Mouse (Mus musculus) right cerebral cortex, postnatal 14 days (tissue): ENCODE results near the gene Ezh2.
"Not testable (repeated sequence)": the region's sequence is repeated elsewhere in the genome, so short reads cannot be mapped to it uniquely, and the experiment has no call there.

Source experiments
- DNase-seq: peaks from one replicate; pipeline ENCODE4 v3.0.0; 2022

The Ezh2 gene

GRCm38 (mm10) chr6:47594926-47595623 lies at the start of gene Ezh2:
TSS of gene Ezh2 (minus strand) at chr6:47595341.
- peak; percentile 98 for DNase-seq

GRCm38 (mm10) chr6:47636527-47637076 lies 41.5 kb upstream of the Ezh2 start:
- no peak for DNase-seq

DNA sequence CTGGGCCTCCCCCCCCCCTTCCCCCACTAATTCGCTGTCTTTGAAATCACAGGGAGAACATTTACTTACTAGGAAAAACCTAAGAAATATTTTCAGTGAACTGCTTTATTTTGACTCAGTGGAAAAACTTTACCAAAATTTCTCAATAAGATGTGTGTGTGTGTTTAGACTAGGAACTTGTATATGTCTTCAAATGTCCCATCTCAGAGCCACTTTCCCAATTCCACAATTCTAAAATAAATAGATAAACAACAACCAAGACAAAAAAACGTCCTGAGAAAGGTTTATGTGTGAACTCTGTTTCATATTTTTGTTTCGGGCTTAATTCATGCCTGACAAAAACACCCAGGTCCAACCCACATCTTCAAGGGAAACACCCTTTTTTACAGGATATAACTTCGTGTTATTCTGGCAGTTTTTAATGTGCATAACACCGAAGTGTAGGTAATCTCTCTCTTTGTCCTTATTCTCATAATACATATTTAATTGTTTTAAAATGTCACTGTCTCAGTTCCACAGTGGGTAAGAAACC lies 40.9 kb upstream of the Ezh2 start:
- no peak for DNase-seq

- DNase-seq = no peak
Measured at GRCm38 (mm10) chr6:47635207-47635994, 40.3 kb upstream of the Ezh2 start.

DNA sequence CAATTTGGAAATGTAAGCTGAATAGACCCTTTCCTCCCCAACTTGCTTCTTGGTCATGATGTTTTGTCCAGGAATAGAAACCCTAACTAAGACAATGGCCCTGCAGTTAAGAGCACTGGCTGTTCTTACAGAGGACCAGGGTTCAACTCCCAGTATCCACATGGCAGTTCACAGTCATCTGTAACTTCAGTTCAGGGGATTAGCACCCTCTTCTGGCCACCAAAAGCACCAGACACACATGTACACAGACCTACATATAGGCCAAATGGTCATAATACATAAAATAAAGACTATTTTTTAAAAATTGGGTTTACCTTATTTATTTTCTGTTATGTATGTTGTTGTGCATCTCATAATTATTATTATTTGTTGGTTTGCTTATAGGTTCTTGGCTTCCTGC lies 38.3 kb upstream of the Ezh2 start:
- no peak for DNase-seq

GRCm38 (mm10) chr6:47630061-47630460 lies 34.9 kb upstream of the Ezh2 start:
- DNase-seq = not testable (repeated sequence)

DNA sequence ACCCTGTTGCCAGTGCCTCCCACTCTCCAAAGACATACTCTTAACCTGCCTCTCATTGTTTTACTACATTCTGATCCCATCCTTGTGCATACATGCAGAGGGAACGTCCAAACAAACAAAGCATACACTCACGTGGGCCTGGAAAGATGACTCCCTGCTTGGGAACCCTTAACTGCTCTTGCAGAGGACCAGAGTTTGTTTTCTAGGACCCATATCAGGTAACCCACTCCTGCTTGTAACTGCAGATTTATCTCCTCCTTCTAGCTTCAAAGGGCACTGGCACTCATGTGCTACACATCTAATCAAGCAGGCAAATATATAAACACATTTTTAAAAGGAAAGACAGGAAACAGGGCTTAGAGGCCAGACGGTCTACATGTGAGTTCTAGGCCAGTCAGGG lies 32.8 kb upstream of the Ezh2 start:
- DNase-seq = no peak

DNA sequence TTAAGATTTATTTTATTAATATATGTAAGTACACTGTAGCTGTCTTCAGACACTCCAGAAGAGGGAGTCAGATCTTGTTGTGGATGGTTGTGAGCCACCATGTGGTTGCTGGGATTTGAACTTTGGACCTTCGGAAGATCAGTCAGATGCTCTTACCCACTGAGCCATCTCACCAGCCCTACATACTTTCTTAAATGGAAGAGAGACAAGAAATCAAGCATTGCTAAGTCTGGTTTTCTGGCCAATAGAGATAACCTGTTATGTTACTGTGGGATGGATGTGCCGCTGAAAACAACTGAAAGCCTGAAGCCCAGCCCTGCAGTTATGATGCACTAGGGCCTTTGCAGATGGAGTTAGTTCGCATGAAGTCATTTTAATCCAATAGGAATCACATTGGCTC lies 31.8 kb upstream of the Ezh2 start:
- DNase-seq = not testable (repeated sequence)

DNA sequence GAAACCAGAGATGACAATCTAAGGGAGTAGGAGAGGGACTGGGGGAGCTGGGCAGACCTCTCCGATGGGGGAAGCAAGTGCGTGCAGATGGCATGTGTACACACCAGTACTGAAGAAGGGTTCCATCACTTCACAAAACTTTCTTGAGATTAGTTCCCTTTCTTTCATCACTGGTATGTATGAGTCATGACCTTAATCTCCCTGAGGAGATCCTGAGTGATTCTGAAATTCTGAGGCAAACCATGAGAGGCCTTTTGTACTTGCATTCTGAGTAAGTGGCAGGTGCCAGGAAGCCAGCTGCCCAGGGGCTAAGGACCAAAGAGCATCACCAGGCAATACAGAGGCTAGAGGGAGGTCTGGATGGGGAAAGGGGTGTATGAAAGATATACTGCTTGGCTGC lies 25.9 kb upstream of the Ezh2 start:
- no peak for DNase-seq

DNA sequence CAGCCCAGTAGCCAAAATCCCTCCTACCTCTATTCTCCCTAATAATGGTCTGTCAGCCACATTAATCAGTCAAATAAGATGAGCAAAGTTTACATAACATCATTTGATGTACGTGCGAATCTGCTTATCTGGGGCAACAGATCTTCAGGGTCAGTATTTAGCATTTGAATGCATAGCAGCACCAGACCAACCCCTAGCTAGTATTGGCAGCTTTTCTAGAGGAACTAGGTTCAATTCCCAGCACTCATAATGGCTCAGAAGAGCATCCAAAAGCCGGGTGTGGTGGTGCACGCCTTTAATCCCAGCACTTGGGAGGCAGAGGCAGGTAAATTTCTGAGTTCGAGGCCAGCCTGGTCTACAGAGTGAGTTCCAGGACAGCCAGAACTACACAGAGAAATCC lies 13.2 kb upstream of the Ezh2 start:
- not testable (repeated sequence) for DNase-seq

DNA sequence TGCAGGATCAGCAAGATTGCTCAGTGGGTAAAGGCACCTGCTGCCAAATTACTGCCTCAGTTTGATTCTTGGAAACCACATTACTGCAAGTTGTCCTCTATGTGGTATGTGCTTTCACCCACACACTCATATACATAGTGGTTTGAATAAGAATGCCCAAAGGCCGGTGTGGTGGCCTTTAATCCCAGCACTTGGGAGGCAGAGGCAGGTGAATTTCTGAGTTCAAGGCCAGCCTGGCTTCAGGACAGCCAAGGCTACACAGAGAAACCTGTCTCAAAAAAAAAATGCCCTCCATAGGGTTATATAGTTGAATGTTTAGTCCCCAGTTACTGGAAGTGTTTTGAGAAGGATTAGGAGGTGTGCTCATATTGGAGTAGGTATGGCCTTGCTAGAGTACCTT lies 6.8 kb upstream of the Ezh2 start:
- no peak for DNase-seq

DNA sequence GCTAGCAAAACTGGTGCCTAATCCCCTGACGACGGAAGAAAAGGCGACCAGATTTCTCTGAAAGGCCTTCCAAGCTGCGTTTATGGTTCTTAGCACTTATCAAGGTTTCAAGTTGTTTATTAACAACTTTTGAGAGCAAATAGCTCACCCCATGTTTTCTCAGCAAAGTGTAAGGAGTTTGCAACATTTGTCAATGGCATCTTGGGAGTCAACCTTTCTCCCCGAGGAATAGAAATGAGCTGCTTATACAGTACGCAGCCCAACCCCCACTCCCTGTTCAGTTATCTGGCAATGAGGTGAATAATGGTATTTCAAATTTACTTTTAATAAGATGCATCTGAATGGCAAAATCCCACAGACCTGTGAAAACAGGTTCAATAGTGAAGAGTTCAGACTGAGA lies 555 bp upstream of the Ezh2 start:
- peak; percentile 4 for DNase-seq

DNA sequence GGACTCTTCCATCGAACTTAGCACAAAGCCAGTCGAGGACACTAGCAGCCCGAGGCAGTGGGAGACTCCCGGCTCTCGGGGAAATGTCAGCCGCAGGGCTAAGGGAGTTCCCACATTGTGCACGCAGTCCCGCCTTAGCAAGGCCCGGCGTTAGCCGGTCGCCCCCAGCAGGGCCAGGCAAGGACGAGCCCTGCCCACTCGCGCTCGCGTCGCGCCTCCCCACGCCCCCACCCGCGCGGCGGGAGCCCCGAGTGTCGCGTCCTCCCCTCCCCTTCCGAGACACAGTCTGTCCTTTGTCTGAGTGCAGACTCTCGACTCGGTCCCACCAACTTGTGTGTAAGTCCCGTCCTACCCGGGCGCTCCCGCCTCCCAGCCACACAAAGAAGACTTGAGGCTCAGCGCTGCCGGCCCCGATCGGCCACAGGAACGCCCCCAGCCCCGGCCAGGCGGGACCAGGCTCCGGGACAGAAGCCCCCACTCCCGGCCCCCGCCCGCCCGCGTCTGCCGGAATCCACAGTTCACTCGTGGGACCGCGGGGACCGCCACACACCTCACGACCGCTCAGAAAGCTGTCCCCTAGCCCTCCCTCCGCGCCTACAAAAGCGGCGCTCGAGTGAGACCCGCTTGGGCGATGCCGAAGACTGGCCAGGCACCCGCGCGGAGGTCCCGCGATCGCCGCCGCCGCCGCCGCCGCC lies 853 bp downstream of the Ezh2 start:
- peak; percentile 57 for DNase-seq

GRCm38 (mm10) chr6:47593590-47593989 lies 1.6 kb downstream of the Ezh2 start:
- no peak for DNase-seq

DNA sequence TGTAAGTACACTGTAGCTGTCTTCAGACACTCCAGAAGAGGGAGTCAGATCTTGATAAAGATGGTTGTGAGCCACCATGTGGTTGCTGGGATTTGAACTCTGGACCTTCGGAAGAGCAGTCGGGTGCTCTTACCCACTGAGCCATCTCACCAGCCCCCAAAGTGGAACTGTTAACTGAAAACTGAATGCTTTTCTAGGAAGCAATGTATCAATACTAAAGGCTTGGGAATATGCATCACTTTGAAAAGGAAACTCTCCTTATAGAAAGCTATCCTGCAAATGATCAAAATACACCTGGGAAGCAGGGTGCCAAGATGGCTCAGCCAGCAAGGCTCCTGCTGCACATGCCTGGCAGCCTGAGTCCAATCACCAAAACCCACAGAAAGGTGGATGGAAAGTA lies 7.8 kb downstream of the Ezh2 start:
- not testable (repeated sequence) for DNase-seq

DNA sequence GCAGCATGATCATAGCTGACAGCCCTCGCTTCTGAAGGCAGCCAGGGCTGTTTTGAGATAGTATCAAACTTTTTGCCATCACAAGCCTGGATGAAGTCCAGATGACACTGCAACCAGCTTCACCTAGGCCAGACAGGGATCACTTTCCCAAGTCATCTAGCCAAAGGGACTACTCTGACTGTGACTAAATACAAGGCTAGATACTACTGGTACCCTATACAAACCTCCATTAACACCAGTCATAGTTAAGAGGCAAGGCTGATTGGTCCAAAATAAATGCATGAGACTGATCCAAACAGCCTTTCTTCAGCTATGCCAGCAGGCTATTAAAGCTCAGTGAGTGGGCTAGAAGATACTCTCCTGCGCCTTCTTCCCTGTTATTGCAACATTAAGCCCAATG lies 22.3 kb downstream of the Ezh2 start:
- DNase-seq = no peak

- no peak for DNase-seq
Measured at GRCm38 (mm10) chr6:47565326-47566035, 29.7 kb downstream of the Ezh2 start.

DNA sequence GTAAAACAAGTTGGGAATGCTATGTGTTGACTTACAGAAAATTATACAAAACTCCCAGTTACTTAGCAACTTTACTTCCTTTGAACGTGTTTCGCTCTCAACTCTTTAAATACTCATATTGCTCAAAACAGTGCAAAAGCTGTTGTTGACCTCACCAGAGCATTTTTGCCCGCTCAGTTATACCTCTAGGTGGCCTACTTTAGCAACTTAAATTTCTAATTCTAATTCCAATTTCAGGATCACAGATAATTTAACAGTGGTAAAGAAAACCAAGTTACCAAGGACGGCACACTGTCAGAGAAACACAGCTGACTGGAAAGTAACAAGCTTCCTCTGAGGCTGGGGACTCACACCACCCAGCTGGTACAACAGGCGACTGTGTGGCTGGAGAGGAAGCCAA lies 33.7 kb downstream of the Ezh2 start:
- no peak for DNase-seq

- DNase-seq = no peak
Measured at GRCm38 (mm10) chr6:47560846-47561245, 34.3 kb downstream of the Ezh2 start.

- DNase-seq = no peak
Measured at GRCm38 (mm10) chr6:47560407-47560806, 34.7 kb downstream of the Ezh2 start.

DNA sequence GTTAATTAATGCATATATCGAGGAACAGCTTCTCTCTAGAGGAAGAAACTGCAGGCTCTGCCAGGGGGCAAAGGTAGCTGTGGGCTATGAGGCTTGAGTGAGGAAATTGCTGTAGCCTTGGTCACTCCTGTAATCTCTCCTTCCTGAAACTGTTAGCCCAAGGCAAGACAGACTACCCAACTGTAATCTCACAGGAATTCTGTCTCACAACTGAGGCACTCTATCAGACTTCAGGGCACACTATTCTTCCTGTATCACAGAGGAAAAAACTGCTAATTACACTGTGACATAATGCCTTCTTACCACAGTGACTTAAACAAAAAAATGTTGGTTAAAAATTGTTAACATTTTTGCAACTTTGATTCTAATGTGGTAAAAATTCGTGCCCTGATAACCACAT lies 35.9 kb downstream of the Ezh2 start:
- DNase-seq = no peak

DNA sequence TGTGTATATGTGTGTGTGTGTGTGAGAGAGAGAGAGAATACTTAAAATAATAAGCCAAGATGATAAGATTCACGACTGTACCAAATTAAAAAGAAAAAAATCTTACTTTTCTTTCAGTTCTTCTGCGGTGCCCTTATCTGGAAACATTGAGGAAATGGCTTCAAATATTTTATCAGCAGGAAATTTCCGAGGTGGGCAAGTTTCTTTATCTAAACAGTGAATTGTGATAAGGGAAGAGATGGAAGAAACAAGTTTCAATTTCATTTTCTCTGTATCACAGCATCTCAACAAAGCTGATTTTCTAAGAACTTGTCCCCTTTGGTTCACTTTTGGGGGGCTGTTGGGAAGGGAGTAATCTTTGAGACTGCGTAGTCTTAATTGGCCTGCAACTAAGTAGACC lies 42.9 kb downstream of the Ezh2 start:
- DNase-seq = no peak

- no peak for DNase-seq
Measured at GRCm38 (mm10) chr6:47535333-47535732, 59.8 kb downstream of the Ezh2 start.
